Mouse (Mus musculus) heart, embryonic 11.5 days (tissue): Measurements from ENCODE around the gene Med13l. TPM values are rescaled to one million over a fixed set of nuclear protein-coding genes. Genes with fewer than 3 reads are reported as not detected.

Experiments
- ATAC-seq: fragments of 200-750 bp; cut with Nextera tagmentation; replicated peaks from 2 replicates; pipeline ENCODE4 v1.8.0; 2017; ENCODE audit warnings: moderate library complexity; ENCODE audit not compliant: insufficient number of reproducible peaks, low FRiP score, low TSS enrichment
- H3K27ac ChIP-seq: fragments of 300-500 bp; sonication (generic); 2 replicates; pipeline ENCODE4 v1.5.1; 2014; ENCODE audit warnings: mild to moderate bottlenecking, low read depth, low read length
- H3K27me3 ChIP-seq: fragments of 300-500 bp; sonication (generic); 2 replicates; pipeline ENCODE4 v1.6.1; 2014; ENCODE audit warnings: mild to moderate bottlenecking, low read length, mixed read lengths; ENCODE audit not compliant: control insufficient read depth, insufficient read depth
- H3K36me3 ChIP-seq: fragments of 300-500 bp; sonication (generic); 2 replicates; pipeline ENCODE4 v1.6.1; 2014; ENCODE audit warnings: mild to moderate bottlenecking, low read length, moderate library complexity, mixed read lengths; ENCODE audit not compliant: control insufficient read depth, insufficient read depth
- H3K4me1 ChIP-seq: fragments of 300-500 bp; sonication (generic); 2 replicates; pipeline ENCODE4 v1.6.1; 2014; ENCODE audit warnings: low read length; ENCODE audit not compliant: control insufficient read depth, insufficient read depth
- H3K4me2 ChIP-seq: fragments of 300-500 bp; sonication (generic); 2 replicates; pipeline ENCODE4 v1.6.1; 2014; ENCODE audit warnings: mild to moderate bottlenecking, moderate library complexity
- H3K4me3 ChIP-seq: fragments of 300-500 bp; sonication (generic); 2 replicates; pipeline ENCODE4 v1.5.1; 2014; ENCODE audit warnings: low read depth, low read length
- H3K9ac ChIP-seq: fragments of 300-500 bp; sonication (generic); 2 replicates; pipeline ENCODE4 v1.6.1; 2014; ENCODE audit warnings: mild to moderate bottlenecking, low read depth, low read length, moderate library complexity
- H3K9me3 ChIP-seq: fragments of 300-500 bp; sonication (generic); replicated peaks from 2 replicates; pipeline ENCODE4 v1.6.1; 2016; ENCODE audit warnings: low read length; ENCODE audit not compliant: control insufficient read depth
- WGBS: fragments of 180-500 bp; shearing (Covaris S2); extraction: QIAGEN DNeasy Blood & Tissue Kit; methylation state at CpG from one replicate; pipeline ENCODE4 v1.1.7; 2014; ENCODE audit not compliant: insufficient replicate concordance; 5-methylcytosine and 5-hydroxymethylcytosine counted together
- polyA plus RNA-seq: library from polyadenylated mRNA; unstranded; fragments of >200 nt; fragmentation: Nextera tagmentation; extraction: Ambion mirVana; gene quantifications from 2 replicates; pipeline ENCODE4 v1.2.1, GENCODE M21; 2014

Med13l gene
- polyA plus RNA-seq, 1 experiment from 2014 or later, result 9.7 TPM

DNA sequence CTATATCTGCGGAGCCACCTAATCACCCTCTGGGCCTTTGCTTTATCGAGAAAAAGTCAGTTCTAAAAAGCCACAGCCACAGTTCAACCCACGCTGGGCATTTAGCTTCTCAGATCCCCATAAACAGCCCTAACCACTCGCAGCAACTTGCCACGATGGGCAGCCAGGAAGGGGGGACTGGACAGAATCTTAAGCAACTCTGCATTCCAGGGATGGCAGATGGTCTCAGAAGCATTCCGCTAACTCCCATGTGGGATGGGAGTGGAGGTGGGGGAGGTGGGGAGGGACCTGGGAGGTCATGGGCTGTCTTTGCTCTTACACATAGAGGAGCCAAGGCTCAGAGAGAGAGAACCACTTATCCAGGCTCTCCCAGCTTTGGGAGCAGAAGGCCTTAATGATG, 44.0 kb upstream of the Med13l start:
- H3K4me2 ChIP-seq, result no peak overlapping the region
- no peak for ATAC-seq
- H3K4me3 ChIP-seq, result no peak overlapping the region
- H3K9ac ChIP-seq, result no peak overlapping the region
- H3K27me3 ChIP-seq, result peaks cover 3% of the 10 kb centered on the region; the same call in 1 of the 2 replicates
- no peak overlapping the region for H3K27ac ChIP-seq
- WGBS, result 34% methylated on average over 6 of the region's 6 CpGs
- H3K4me1 ChIP-seq, result peaks cover 21% of the 10 kb centered on the region
- H3K36me3 ChIP-seq, result no peaks in the 10 kb centered on the region
- no peaks in the 10 kb centered on the region for H3K9me3 ChIP-seq

DNA sequence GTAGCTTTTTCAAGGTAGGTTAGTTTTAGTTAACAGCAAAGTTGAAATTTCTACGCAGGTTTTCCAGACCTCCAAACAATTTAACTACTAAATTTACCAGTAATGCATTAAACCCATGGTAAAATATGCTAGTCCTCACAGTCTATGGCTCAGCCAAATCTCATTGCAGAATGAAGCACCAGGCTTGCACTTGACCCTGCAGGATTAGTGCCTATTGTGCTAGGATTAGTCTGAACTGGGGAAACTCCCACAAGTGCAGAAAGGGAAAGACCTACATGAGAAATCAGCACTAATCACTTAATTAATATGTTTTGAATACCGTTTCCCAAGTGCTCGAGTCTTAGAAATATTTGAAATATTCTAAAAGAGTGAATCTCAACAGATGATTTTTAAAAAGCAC, 40.0 kb upstream of the Med13l start:
- Histone ChIP-seq H3K27me3 (no peaks in the 10 kb centered on the region), H3K9ac (no peak overlapping the region), H3K4me1 (peaks cover 5% of the 10 kb centered on the region), H3K27ac (no peak overlapping the region), H3K9me3 (no peaks in the 10 kb centered on the region), H3K4me3 (no peak overlapping the region), H3K4me2 (no peak overlapping the region), H3K36me3 (no peaks in the 10 kb centered on the region)
- 73% methylated on average over 3 of the region's 3 CpGs for WGBS
- ATAC-seq, result no peak

DNA sequence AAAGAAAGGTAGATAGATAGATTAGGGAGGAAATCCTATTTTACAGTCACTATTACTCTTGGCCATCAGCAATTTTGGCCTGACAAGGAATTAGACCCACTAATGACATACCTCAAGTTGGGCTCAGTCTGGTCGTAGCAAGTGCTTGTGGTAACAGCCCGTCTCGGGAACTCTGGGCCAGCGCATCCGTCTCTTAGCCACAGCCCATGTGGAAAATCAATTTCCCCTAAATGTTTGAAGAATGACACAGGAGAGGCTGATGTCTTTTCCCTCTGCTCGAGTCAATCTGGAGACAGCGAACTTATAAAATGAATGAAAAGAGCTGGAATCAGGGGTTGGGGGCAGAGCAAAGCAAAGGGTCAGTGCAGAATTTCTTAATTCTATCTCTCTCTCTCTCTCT, 36.1 kb upstream of the Med13l start:
- WGBS, result 85% methylated on average over 7 of the region's 7 CpGs
- no peaks in the 10 kb centered on the region for H3K9me3 ChIP-seq
- H3K27me3 ChIP-seq, result peaks cover under 1% of the 10 kb centered on the region; the same call in 1 of the 2 replicates
- H3K4me2 ChIP-seq, result no peak overlapping the region
- H3K27ac ChIP-seq, result no peak overlapping the region
- H3K36me3 ChIP-seq, result no peaks in the 10 kb centered on the region
- H3K9ac ChIP-seq, result no peak overlapping the region
- no peak overlapping the region for H3K4me3 ChIP-seq
- no peak for ATAC-seq
- H3K4me1 ChIP-seq, result 0 out of 2 replicates have a peak, but pooled peaks cover 3% of the 10 kb centered on the region

DNA sequence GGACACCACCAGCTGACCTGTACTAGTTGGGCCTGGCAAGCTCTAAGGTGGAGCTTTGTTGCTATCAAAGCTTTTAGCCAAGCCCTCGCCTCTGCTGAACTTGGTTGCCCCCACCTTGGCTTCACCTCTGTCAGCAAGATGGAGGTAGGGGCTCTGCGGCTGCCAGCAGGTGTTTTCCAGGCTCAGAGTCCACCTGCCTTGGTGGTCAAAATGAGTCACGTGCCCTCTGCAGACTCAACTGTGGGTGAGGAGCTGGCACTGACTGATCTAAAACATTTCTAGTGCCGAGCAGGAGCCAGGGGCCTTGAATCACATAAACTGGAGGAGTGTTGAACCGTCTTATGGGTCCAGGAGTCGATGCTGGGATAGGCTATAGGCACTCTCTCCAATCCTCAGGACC, 34.8 kb upstream of the Med13l start:
- no peaks in the 10 kb centered on the region for H3K36me3 ChIP-seq
- H3K9me3 ChIP-seq, result no peaks in the 10 kb centered on the region
- H3K27me3 ChIP-seq, result peaks cover 6% of the 10 kb centered on the region; the same call in 1 of the 2 replicates
- no peak overlapping the region for H3K27ac ChIP-seq
- H3K4me1 ChIP-seq, result 0 out of 2 replicates have a peak, but pooled peaks cover 5% of the 10 kb centered on the region
- ATAC-seq, result no peak
- WGBS, result 76% methylated on average over 6 of the region's 6 CpGs
- no peak overlapping the region for H3K4me3 ChIP-seq
- H3K4me2 ChIP-seq, result no peak overlapping the region
- no peak overlapping the region for H3K9ac ChIP-seq

DNA sequence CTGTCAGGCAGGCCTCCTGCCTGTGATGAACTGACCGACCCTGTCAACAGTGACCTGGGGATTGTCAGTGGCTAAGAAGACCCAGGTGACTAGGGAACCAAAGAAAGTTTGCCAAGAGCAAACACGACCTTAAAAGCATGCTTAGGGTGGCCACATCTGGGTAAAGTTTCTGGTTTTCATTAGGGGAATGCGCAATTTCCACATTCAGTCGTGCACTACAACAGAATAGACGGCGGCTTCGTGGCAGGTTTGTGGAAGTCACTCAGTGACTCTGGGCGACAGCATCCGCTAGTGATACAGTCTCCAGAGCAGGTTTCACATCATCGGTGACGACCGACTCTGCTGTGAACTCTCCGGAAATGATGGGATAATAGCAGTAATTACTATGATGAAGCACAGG, 34.0 kb upstream of the Med13l start:
- no peak for ATAC-seq
- Histone ChIP-seq H3K36me3 (no peaks in the 10 kb centered on the region), H3K4me3 (no peak overlapping the region), H3K9me3 (no peaks in the 10 kb centered on the region), H3K4me1 (0 out of 2 replicates have a peak, but pooled peaks cover 5% of the 10 kb centered on the region), H3K4me2 (no peak overlapping the region), H3K27ac (no peak overlapping the region), H3K27me3 (peaks cover 8% of the 10 kb centered on the region; the same call in 1 of the 2 replicates), H3K9ac (no peak overlapping the region)
- 66% methylated on average over 13 of the region's 13 CpGs for WGBS

DNA sequence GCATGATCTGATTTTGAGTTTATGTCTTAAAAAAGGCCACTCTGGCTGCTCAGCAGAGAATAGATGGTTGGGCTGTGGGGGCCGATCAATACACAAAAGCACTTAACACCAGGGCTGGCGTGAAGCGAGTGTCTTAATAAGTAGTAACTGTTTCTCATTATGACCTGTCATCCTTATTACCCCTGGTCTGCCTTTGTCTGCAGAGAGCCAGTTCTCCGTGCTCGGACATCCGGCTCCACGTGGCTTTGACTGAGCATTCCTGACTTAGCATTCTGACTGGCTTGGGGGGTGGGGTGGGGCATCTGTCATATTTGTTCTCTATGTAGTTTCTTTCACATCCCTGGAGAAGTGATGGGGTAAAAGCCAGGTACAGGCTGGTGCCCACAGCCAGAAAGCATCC, 31.2 kb upstream of the Med13l start:
- 24% methylated on average over 7 of the region's 7 CpGs for whole genome bisulfite sequencing
- Histone ChIP-seq H3K27me3 (peaks cover 21% of the 10 kb centered on the region), H3K4me2 (no peak overlapping the region), H3K36me3 (no peaks in the 10 kb centered on the region), H3K27ac (no peak overlapping the region), H3K9ac (0 out of 2 replicates have a peak overlapping the region, but pooled peaks have one; percentile 1), H3K4me1 (peaks cover 13% of the 10 kb centered on the region; the same call in 1 of the 2 replicates), H3K9me3 (no peaks in the 10 kb centered on the region), H3K4me3 (no peak overlapping the region)
- no peak for ATAC-seq

DNA sequence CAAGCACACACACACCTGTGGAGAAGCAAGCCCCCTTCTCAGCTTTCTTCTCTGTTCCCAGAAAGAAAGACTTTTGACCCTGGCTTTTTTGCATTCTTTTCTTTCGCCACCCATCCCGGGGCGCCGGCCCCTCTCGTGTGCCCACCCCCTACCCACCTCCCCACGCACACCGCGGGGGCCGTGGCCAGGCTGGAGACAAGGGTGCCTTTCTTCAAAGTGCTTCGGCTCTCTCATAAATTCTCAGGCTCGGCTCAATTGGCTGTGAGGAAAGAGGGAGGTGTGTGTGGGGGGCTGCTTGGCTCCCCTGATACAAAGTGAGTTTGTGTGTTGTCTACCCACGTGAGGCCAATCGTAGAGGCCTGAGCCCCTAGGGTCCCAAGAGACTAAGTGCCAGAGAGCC, 28.4 kb upstream of the Med13l start:
- no peak overlapping the region for H3K27ac ChIP-seq
- H3K4me2 ChIP-seq, result 0 out of 2 replicates have a peak overlapping the region, but pooled peaks have one; percentile 6
- no peak overlapping the region for H3K9ac ChIP-seq
- no peaks in the 10 kb centered on the region for H3K36me3 ChIP-seq
- no peaks in the 10 kb centered on the region for H3K9me3 ChIP-seq
- 22% methylated on average over 13 of the region's 13 CpGs for WGBS
- H3K27me3 ChIP-seq, result peaks cover 22% of the 10 kb centered on the region
- peaks cover 13% of the 10 kb centered on the region; the same call in 1 of the 2 replicates for H3K4me1 ChIP-seq
- no peak overlapping the region for H3K4me3 ChIP-seq
- no peak for ATAC-seq

DNA sequence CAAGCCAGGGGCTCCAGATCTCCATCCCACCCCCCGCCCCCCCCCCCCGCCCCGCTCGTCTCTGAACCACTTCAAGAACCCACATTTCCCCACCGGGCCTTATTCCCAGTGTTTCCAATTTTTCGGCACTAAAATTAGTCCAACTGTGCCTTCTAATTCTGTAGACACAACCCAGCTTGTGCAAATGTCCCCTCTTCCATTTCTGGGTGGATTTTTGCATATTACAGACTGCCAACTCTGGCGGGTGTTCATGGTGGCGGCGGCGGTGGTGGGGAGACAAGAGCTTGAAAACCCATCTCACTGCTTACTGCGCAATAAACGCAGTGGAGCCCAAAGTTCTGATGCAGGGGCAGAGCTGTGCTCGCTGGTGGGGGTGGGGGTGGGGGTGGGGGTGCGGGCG, 27.8 kb upstream of the Med13l start:
- no peaks in the 10 kb centered on the region for H3K9me3 ChIP-seq
- H3K27me3 ChIP-seq, result peaks cover 22% of the 10 kb centered on the region
- no peak overlapping the region for H3K27ac ChIP-seq
- H3K4me2 ChIP-seq, result no peak overlapping the region
- no peaks in the 10 kb centered on the region for H3K36me3 ChIP-seq
- WGBS, result 42% methylated on average over 15 of the region's 15 CpGs
- peaks cover 13% of the 10 kb centered on the region; the same call in 1 of the 2 replicates for H3K4me1 ChIP-seq
- no peak overlapping the region for H3K9ac ChIP-seq
- no peak for ATAC-seq
- no peak overlapping the region for H3K4me3 ChIP-seq

DNA sequence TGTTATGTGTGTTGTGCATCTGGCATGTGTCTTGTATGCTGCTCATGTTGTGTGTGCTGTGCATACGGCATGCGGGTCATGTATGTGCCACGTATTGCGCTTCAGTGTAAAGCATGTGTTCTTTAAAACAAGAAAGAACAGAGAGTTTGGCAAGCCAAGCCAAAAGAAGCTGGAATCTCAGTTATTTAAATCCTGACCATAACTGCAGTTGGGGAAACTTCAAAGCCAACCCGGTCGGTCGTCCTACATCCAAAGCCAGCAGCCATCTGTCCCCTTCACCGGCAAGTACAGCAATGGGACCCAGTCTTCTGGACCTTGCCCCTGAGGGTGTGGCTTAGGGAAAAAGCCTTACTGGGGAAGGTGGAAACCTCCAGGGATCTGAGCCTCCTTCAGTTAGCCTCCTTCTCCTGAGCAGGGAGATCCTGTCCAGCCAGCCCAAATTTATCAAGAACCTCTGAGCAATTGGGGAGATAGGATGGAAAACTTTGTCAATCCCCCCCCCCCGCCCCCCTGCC, 26.0 kb upstream of the Med13l start:
- ATAC-seq, result no peak
- H3K9me3 ChIP-seq, result no peaks in the 10 kb centered on the region
- H3K4me1 ChIP-seq, result peaks cover 9% of the 10 kb centered on the region; the same call in 1 of the 2 replicates
- no peak overlapping the region for H3K27ac ChIP-seq
- H3K4me3 ChIP-seq, result no peak overlapping the region
- 68% methylated on average over 9 of the region's 9 CpGs for WGBS
- no peak overlapping the region for H3K9ac ChIP-seq
- H3K27me3 ChIP-seq, result peaks cover 21% of the 10 kb centered on the region
- no peaks in the 10 kb centered on the region for H3K36me3 ChIP-seq
- no peak overlapping the region for H3K4me2 ChIP-seq
